Mouse (Mus musculus) layer of hippocampus, postnatal 25 days (tissue): ENCODE measurements around the gene Ostc. TPM values are rescaled to one million over a fixed set of nuclear protein-coding genes. Genes with fewer than 3 reads are reported as not detected.

Experiments
- DNase-seq, 2 experiments: peaks; one replicate each; pipeline ENCODE4 v3.0.0; 2022; ENCODE audit warnings: mixed read lengths in 2 of 2, low spot score in 1 of 2; ENCODE audit errors: extremely low spot score in 1 of 2
- total RNA-seq, 2 experiments: library from RNA; stranded (reverse); gene quantifications; 2 replicates each; pipeline ENCODE4 v1.2.3; 2021

The Ostc gene
- total RNA-seq = 10 to 100 TPM; 69.0 to 69.1 TPM

GRCm38 (mm10) chr3:130708967-130709924 is at the start of gene Ostc:
TSS of gene Ostc (minus strand) at chr3:130709444.
- DNase-seq = peak; percentile 77 to 90

DNA sequence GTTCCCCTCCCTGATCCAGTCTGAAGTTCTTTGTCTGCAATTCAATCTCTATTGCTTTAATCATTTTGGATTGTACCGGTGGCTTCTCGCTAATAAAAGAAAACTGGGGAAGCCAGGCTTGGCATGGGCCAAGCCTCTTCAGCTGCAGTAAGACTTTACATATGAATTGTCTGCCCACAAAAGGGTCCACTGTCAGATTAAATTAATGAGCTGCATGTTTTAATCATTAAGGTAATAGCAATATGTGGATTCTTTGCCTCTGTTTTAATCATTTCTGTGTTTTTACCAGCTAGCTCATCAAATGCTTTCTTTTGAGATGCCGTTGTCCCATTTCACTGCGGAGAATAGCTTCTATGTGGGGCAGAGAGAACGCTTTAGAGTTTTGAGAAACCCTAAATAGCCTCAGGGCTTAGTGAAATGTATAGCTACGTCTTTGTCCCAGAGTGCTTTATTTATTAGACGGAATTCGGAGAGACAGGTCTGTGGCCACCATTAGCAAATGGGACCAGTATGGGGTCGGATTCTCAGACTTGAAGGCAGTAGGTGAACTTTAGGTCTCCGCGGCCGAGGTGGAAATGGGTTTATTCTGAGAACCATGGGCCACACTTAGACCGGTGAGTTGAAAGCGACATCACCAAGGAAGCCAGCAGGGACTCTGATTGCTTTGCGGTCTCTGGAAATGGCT is 49.1 kb upstream of the Ostc start:
- DNase-seq = no peak

DNA sequence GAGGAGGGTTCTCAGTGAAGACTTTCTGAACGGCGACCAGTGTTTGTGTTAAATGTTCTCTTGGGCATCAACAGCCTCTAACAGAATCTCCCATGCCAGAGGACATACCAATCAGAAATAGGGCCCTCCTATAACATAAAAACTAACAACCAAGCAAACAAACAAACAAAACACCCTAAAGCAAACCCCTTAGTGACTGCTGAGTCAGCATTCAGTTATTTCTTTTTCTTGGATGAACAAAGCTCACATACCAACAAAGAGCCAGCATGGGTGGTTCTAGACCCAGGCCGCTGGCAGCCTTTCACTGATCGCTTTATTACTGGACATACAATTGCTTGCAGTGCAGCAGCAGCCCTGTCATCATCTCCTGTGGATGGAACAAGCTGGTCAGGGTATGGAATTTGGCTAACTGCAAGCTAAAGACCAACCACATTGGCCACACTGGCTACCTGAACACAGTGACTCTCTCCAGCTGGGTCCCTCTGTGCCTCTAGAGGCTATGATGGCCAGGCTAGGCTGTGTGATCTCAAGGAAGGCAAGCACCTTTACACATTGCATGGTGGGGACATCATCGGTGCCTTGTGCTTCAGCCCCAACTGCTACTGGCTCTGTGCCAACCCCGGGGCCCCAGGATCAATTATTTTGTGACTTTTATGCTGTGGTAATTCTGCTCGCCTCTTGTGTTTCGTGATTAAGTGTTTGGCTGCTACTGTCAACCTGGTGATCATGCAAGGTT is 48.0 kb upstream of the Ostc start:
- no peak for DNase-seq

- DNase-seq = no peak
Observed at GRCm38 (mm10) chr3:130749206-130749605, 40.0 kb upstream of the Ostc start.

- DNase-seq = no peak
Observed at GRCm38 (mm10) chr3:130746673-130747619, 37.7 kb upstream of the Ostc start.

- DNase-seq = no peak
Observed at GRCm38 (mm10) chr3:130737652-130738361, 28.6 kb upstream of the Ostc start.

DNA sequence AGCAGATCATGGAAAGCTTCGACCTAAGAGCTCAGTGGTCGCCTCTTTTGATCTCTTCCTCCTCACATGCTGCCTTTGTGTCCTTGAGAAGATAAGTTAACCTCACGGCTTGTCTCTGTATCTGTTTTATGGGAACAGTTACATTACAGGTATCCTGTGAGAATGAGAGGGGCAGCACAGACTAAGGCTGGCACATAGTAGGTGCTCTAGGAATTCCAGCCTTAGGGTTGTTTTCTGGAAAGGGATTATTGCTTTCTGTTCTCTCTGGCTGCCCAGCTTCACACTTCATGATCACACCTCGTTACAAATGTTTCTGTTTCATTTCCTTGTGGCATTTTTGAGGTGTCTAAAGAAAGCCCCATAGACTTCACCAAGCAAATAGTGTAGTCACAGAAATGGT is 27.5 kb upstream of the Ostc start:
- DNase-seq = no peak

DNA sequence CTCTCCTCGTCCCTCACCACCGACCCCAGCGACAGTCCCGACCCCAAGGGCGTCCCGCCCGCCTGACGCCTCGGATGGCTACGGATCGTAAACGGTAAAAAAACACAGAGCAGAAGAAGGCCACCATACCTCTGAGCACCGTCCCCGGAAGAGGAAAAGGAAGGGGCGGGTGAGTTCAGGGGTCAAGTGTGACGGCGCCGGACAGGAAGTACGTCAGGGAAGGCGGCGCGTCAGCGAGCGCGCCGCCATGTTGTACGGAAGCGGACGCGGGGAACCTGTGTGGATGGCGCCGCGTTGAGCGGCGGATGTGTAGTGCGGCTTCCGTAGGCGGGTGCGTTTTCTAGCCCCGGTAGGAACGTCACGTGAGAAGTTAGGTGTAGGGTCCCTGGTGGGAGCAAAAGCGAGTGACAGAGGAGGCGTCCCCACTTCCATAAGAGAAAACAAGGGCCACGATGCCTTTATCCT is 21.0 kb upstream of the Ostc start, which contains the start of gene Rpl34:
TSS of gene Rpl34 (minus strand) at position 210 of the 465 bp plus-strand sequence.
- peak; percentile 86 to 88 for DNase-seq

GRCm38 (mm10) chr3:130729472-130730188 is 20.4 kb upstream of the Ostc start:
- DNase-seq = peak in 1 of 2 experiments; percentile 31

- DNase-seq = no peak
Observed at GRCm38 (mm10) chr3:130727676-130728075, 18.4 kb upstream of the Ostc start.

DNA sequence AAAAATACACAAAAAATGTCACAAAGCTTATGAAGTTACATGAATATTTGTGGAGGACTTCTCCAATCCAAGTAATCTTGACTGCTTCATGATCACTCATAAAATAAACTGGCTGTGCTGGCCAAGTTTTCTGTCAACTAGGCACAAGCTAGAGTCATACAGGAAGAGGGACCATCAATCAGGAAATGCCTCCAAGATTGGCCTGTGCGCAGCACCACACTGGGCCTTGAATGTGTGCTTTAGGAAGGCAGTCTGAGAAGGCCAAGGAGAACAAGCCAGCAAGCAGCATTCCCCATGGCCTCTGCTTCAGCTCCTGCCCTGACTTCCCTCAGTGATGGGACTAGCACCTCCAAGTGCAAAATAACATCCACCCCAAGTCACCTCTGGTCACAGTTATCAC is 17.8 kb upstream of the Ostc start:
- no peak for DNase-seq

DNA sequence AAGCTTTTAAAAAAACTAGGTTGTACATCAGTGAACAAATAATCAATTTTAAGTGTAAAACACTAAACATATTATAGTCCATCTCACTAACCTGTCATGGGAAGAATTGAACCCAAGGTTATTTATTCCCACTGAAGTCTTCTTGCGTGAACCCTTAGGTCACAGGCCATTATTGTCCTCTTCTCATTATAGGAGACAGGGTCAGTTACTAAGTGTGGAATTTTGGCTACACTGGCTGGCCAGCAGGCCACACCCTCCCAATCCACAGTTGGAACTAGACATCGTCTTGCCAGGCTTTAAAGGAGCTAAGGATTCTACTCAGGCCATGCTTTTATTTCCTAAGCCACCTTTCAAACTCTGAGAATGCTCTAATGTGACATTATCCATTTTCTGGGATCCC is 16.5 kb upstream of the Ostc start:
- DNase-seq = no peak

GRCm38 (mm10) chr3:130722733-130723478 is 13.7 kb upstream of the Ostc start:
- no peak for DNase-seq

DNA sequence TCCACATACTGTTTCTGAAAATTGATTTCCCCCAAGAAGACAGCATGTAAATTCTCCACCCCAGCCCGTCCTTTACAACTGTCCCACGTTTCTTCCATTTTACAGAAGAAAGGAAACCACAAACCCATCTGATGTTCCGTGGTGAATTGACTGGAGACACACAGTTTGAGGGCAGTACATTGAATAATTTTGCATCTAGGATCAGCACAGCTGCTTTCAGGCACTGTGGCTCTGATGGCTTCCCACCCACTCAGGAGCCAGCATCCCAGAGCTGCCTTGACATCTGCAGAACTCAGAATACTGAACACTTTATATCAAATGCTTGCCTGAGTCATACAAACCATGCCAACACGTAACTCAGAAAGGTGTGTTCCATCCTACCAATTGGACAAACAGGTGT is 11.0 kb upstream of the Ostc start:
- DNase-seq = no peak

- DNase-seq = no peak
Observed at GRCm38 (mm10) chr3:130718871-130719270, 9.6 kb upstream of the Ostc start.

DNA sequence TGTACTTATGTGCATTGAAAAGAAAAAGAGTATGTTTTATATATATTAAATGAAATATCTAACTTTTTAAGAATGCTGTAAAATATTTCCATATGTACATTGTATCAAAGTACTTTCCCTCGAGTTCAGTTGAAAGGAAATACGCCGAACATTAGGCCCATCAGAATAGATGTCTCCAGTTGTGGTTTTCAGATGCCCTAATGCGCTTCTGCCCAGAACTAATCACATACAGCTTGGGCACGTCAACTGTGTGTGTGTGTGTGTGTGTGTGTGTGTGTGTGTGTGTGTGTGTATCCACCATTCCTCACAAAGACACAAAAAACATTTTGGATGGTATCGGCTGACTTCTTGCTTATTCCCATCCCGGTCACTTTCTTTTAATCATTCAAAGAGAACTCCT is 7.3 kb upstream of the Ostc start:
- no peak for DNase-seq

- DNase-seq = peak; percentile 33 to 85
Observed at GRCm38 (mm10) chr3:130714775-130715568, 5.7 kb upstream of the Ostc start.
